Mouse (Mus musculus): ENCODE results near the gene Snx29. TPM values are rescaled to one million over a fixed set of nuclear protein-coding genes. Genes with fewer than 3 reads are reported as not detected.

The Snx29 gene
- total and polyA plus RNA-seq, 3 experiments: 1.2 to 3.2 (median 3.1) TPM

- DNase-seq (ENCODE audit: extremely low read depth): no peak
- H3K4me3 ChIP-seq (replicated peaks in 1 of 3; ENCODE audit: low read depth in 2 of 3, low read length in 2 of 3, poor library complexity in 1 of 3): no peak overlapping the region
- dilution Hi-C loops (cut with MboI; ENCODE audit: extremely low pct_ligation_motif_present, extremely low pct_unique_long_range_greater_than_20kb, low sequenced_read_pairs) (no loop called here), in situ Hi-C loops (cut with MboI; ENCODE audit: low pct_ligation_motif_present, low pct_unique_long_range_greater_than_20kb, low sequenced_read_pairs) (no loop called here)
- H3K9me3 ChIP-seq (replicated peaks; ENCODE audit: low read length): no peaks in the 10 kb centered on the region
- H3K9ac ChIP-seq (ENCODE audit: insufficient read depth, low read depth): no peak overlapping the region
- no peak overlapping the region for H3K4me2 ChIP-seq (ENCODE audit: insufficient read depth, low read depth, poor library complexity, severe bottlenecking)
- H3K79me2 ChIP-seq (replicated peaks; ENCODE audit: control insufficient read depth, extremely low read depth, insufficient read depth, poor library complexity, severe bottlenecking): no peaks in the 10 kb centered on the region
- TF ChIP-seq USF1 (IDR thresholded peaks at IDR 0.05; ENCODE audit: low read depth, low read length) (no peak), EP300 (IDR thresholded peaks at IDR 0.05; ENCODE audit: low read length) (no peak), MXI1 (IDR thresholded peaks at IDR 0.05; ENCODE audit: low read depth, low read length) (no peak), SMC3 (IDR thresholded peaks at IDR 0.05; ENCODE audit: low read depth, low read length) (no peak), HCFC1 (IDR thresholded peaks at IDR 0.05; ENCODE audit: low read depth, low read length) (no peak), SIN3A (IDR thresholded peaks at IDR 0.05; ENCODE audit: low read length) (no peak), POLR2A (IDR thresholded peaks at IDR 0.05; ENCODE audit: low read depth, low read length) (no peak), JUN (IDR thresholded peaks at IDR 0.05; ENCODE audit: insufficient read depth, low read depth, low read length) (no peak), IRF4 (IDR thresholded peaks at IDR 0.05; ENCODE audit: low read depth, low read length) (no peak)
- peaks cover 0 to 9% of the 10 kb centered on the region in 2 experiments; a peak in 2 of 4 replicates for H3K4me1 ChIP-seq (ENCODE audit: control insufficient read depth in 1 of 2, insufficient read depth in 2 of 2)
- no peaks in the 10 kb centered on the region for H3K27me3 ChIP-seq (replicated peaks)
- no peaks in the 10 kb centered on the region for H3K36me3 ChIP-seq (replicated peaks in 1 of 2; ENCODE audit: control insufficient read depth in 1 of 2, insufficient read depth in 1 of 2, low read length in 1 of 2)
- no peak overlapping the region for H3K27ac ChIP-seq (ENCODE audit: insufficient read depth, low read depth)
These were observed 215.5 kb downstream of the Snx29 start for GRCm38 (mm10) chr16:11538191-11538590.

GRCm38 (mm10) chr16:11540961-11541360 is 218.3 kb downstream of the Snx29 start:
- peaks cover 0 to 9% of the 10 kb centered on the region in 2 experiments; a peak in 2 of 4 replicates for H3K4me1 ChIP-seq (ENCODE audit: control insufficient read depth in 1 of 2, insufficient read depth in 2 of 2)
- H3K27me3 ChIP-seq (replicated peaks): no peaks in the 10 kb centered on the region
- no peaks in the 10 kb centered on the region for H3K79me2 ChIP-seq (replicated peaks; ENCODE audit: control insufficient read depth, extremely low read depth, insufficient read depth, poor library complexity, severe bottlenecking)
- TF ChIP-seq USF2 (conservative IDR thresholded peaks at IDR 0.05; ENCODE audit: low read depth, low read length) (no peak), JUND (conservative IDR thresholded peaks at IDR 0.05; ENCODE audit: low read depth, low read length) (no peak), ZKSCAN1 (IDR thresholded peaks at IDR 0.05; ENCODE audit: borderline replicate concordance, low read depth, low read length) (no peak), POLR2AphosphoS2 (IDR thresholded peaks at IDR 0.05; ENCODE audit: low read depth, low read length) (no peak), CTCF (conservative IDR thresholded peaks at IDR 0.05 in 1 of 2, IDR thresholded peaks at IDR 0.05 in 1 of 2; ENCODE audit: low read depth in 2 of 2, low read length in 2 of 2) (no peak), BHLHE40 (IDR thresholded peaks at IDR 0.05; ENCODE audit: low read depth, low read length) (no peak), ZMIZ1 (IDR thresholded peaks at IDR 0.05; ENCODE audit: low read depth, low read length) (no peak), GABPA (IDR thresholded peaks at IDR 0.05; ENCODE audit: insufficient replicate concordance, low read depth, low read length) (no peak), MAFK (IDR thresholded peaks at IDR 0.05; ENCODE audit: insufficient replicate concordance, low read length) (no peak), RAD21 (IDR thresholded peaks at IDR 0.05; ENCODE audit: low read depth, low read length) (no peak), MAX (IDR thresholded peaks at IDR 0.05; ENCODE audit: low read length) (no peak), NRF1 (IDR thresholded peaks at IDR 0.05; ENCODE audit: low read depth, low read length) (no peak), EP300 (IDR thresholded peaks at IDR 0.05; ENCODE audit: low read length) (no peak), MEF2A (IDR thresholded peaks at IDR 0.05; ENCODE audit: borderline replicate concordance, low read depth, low read length) (no peak), SIN3A (IDR thresholded peaks at IDR 0.05; ENCODE audit: low read length) (no peak), TCF12 (IDR thresholded peaks at IDR 0.05; ENCODE audit: low read depth, low read length) (no peak)
- no peak overlapping the region for H3K4me3 ChIP-seq (replicated peaks in 1 of 3; ENCODE audit: low read depth in 2 of 3, low read length in 2 of 3, poor library complexity in 1 of 3)
- H3K4me2 ChIP-seq (ENCODE audit: insufficient read depth, low read depth, poor library complexity, severe bottlenecking): no peak overlapping the region
- H3K27ac ChIP-seq (ENCODE audit: insufficient read depth, low read depth): no peak overlapping the region
- H3K36me3 ChIP-seq (replicated peaks in 1 of 2; ENCODE audit: control insufficient read depth in 1 of 2, insufficient read depth in 1 of 2, low read length in 1 of 2): no peaks in the 10 kb centered on the region
- dilution Hi-C loops (cut with MboI; ENCODE audit: extremely low pct_ligation_motif_present, extremely low pct_unique_long_range_greater_than_20kb, low sequenced_read_pairs): no loop called here
- no peaks in the 10 kb centered on the region for H3K9me3 ChIP-seq (replicated peaks; ENCODE audit: low read length)
- in situ Hi-C loops (cut with MboI; ENCODE audit: low pct_ligation_motif_present, low pct_unique_long_range_greater_than_20kb, low sequenced_read_pairs): no loop called here
- H3K9ac ChIP-seq (ENCODE audit: insufficient read depth, low read depth): no peak overlapping the region
- DNase-seq (ENCODE audit: extremely low read depth): no peak

Data from CH12.LX (cell line).